Mouse (Mus musculus) CH12.LX (cell line): Measurements from ENCODE around the gene Dcpp1. TPM values are rescaled to one million over a fixed set of nuclear protein-coding genes. Genes with fewer than 3 reads are reported as not detected.

ENCODE experiments used
- DNase-seq: peaks from one replicate; pipeline ENCODE4 v3.0.0-alpha.2; 2013; ENCODE audit errors: extremely low read depth
- H3K27ac ChIP-seq: 2 replicates; pipeline ENCODE4 v1.5.1; 2012; ENCODE audit warnings: low read depth, mild to moderate bottlenecking, control low read depth, moderate library complexity; ENCODE audit not compliant: insufficient read depth
- H3K27me3 ChIP-seq: replicated peaks from 2 replicates; pipeline ENCODE3; 2012; ENCODE audit warnings: inconsistent platforms
- H3K36me3 ChIP-seq, 2 experiments: replicated peaks in 1 of 2; 2 replicates each; pipeline versions ENCODE3 to v1.6.1; 2012; ENCODE audit warnings: inconsistent platforms in 1 of 2, low read length in 1 of 2, mild to moderate bottlenecking in 1 of 2, mixed read lengths in 1 of 2, moderate library complexity in 1 of 2; ENCODE audit not compliant: control insufficient read depth in 1 of 2, insufficient read depth in 1 of 2
- H3K4me1 ChIP-seq, 2 experiments: 2 replicates each; pipeline ENCODE4 v1.6.1; 2012; ENCODE audit warnings: inconsistent platforms in 1 of 2, moderate library complexity in 1 of 2; ENCODE audit not compliant: insufficient read depth in 2 of 2, control insufficient read depth in 1 of 2
- H3K4me2 ChIP-seq: 2 replicates; pipeline ENCODE4 v1.6.1; 2012; ENCODE audit warnings: low read depth, mild to moderate bottlenecking, control low read depth; ENCODE audit not compliant: poor library complexity, insufficient read depth, severe bottlenecking
- H3K4me3 ChIP-seq, 3 experiments: fragments of 150-350 bp in 1 of 3; sonication (generic) in 1 of 3; replicated peaks in 1 of 3; 2 replicates each; pipeline versions ENCODE3 to v1.5.1; 2011 to 2012; ENCODE audit warnings: low read depth in 2 of 3, low read length in 2 of 3, mild to moderate bottlenecking in 2 of 3, moderate library complexity in 2 of 3, control low read depth in 1 of 3, improper control_type of control experiment in 1 of 3, inconsistent platforms in 1 of 3, mixed read lengths in 1 of 3; ENCODE audit not compliant: poor library complexity in 1 of 3
- H3K79me2 ChIP-seq: replicated peaks from 2 replicates; pipeline ENCODE4 v1.6.1; 2012; ENCODE audit warnings: mild to moderate bottlenecking, moderate library complexity; ENCODE audit not compliant: control insufficient read depth, poor library complexity, insufficient read depth, severe bottlenecking; ENCODE audit errors: extremely low read depth
- H3K9ac ChIP-seq: 2 replicates; pipeline ENCODE4 v1.6.1; 2012; ENCODE audit warnings: low read depth, mild to moderate bottlenecking, control low read depth, moderate library complexity; ENCODE audit not compliant: insufficient read depth
- H3K9me3 ChIP-seq: replicated peaks from 2 replicates; pipeline ENCODE3; 2012; ENCODE audit warnings: low read length, inconsistent platforms, mixed read lengths
- CTCF ChIP-seq, 2 experiments: IDR thresholded peaks in 1 of 2; conservative IDR thresholded peaks in 1 of 2; 2 replicates each; pipeline ENCODE4 v1.5.1; 2011 to 2012; ENCODE audit warnings: low read depth in 2 of 2, low read length in 2 of 2, improper control_type of control experiment in 1 of 2, inconsistent platforms in 1 of 2, mild to moderate bottlenecking in 1 of 2, moderate library complexity in 1 of 2
- E2F4 ChIP-seq: IDR thresholded peaks from 2 replicates; pipeline ENCODE4 v1.6.1; 2011; ENCODE audit warnings: low read depth, low read length, improper control_type of control experiment; ENCODE audit not compliant: insufficient replicate concordance
- ELF1 ChIP-seq: IDR thresholded peaks from 2 replicates; pipeline ENCODE4 v1.6.1; 2014; ENCODE audit warnings: low read depth, mild to moderate bottlenecking, inconsistent platforms, low read length, improper control_type of control experiment
- EP300 ChIP-seq: IDR thresholded peaks from 2 replicates; pipeline ENCODE4 v1.6.1; 2011; ENCODE audit warnings: low read length, improper control_type of control experiment
- GABPA ChIP-seq: IDR thresholded peaks from 2 replicates; pipeline ENCODE4 v1.6.1; 2012; ENCODE audit warnings: low read depth, low read length, improper control_type of control experiment, inconsistent platforms; ENCODE audit not compliant: insufficient replicate concordance
- JUN ChIP-seq: IDR thresholded peaks from 2 replicates; pipeline ENCODE4 v1.6.1; 2011; ENCODE audit warnings: low read depth, mild to moderate bottlenecking, low read length, improper control_type of control experiment, moderate library complexity; ENCODE audit not compliant: insufficient read depth
- MYC ChIP-seq: IDR thresholded peaks from 2 replicates; pipeline ENCODE4 v1.6.1; 2011; ENCODE audit warnings: low read depth, mild to moderate bottlenecking, improper control_type of control experiment, low read length
- PAX5 ChIP-seq: IDR thresholded peaks from 2 replicates; pipeline ENCODE4 v1.6.1; 2012; ENCODE audit warnings: low read length, inconsistent platforms, mixed read lengths
- POLR2A ChIP-seq: IDR thresholded peaks from 2 replicates; pipeline ENCODE4 v1.6.1; 2011; ENCODE audit warnings: low read depth, mild to moderate bottlenecking, improper control_type of control experiment, low read length
- POLR2AphosphoS2 ChIP-seq: IDR thresholded peaks from 2 replicates; pipeline ENCODE4 v1.6.1; 2011; ENCODE audit warnings: low read depth, low read length, improper control_type of control experiment
- RAD21 ChIP-seq: IDR thresholded peaks from 2 replicates; pipeline ENCODE4 v1.6.1; 2011; ENCODE audit warnings: low read depth, mild to moderate bottlenecking, low read length, improper control_type of control experiment, moderate library complexity
- RCOR1 ChIP-seq: conservative IDR thresholded peaks from 2 replicates; pipeline ENCODE4 v1.6.1; 2012; ENCODE audit warnings: low read depth, mild to moderate bottlenecking, inconsistent platforms, low read length, improper control_type of control experiment
- SIN3A ChIP-seq: IDR thresholded peaks from 2 replicates; pipeline ENCODE4 v1.6.1; 2012; ENCODE audit warnings: low read length, improper control_type of control experiment, inconsistent platforms
- SMC3 ChIP-seq: IDR thresholded peaks from 2 replicates; pipeline ENCODE4 v1.6.1; 2011; ENCODE audit warnings: low read depth, low read length, improper control_type of control experiment
- TCF12 ChIP-seq: IDR thresholded peaks from 2 replicates; pipeline ENCODE4 v1.6.1; 2014; ENCODE audit warnings: low read depth, mild to moderate bottlenecking, inconsistent platforms, low read length, improper control_type of control experiment
- UBTF ChIP-seq: IDR thresholded peaks from 2 replicates; pipeline ENCODE4 v1.6.1; 2012; ENCODE audit warnings: low read depth, mild to moderate bottlenecking, inconsistent platforms, low read length, improper control_type of control experiment, moderate library complexity
- USF2 ChIP-seq: conservative IDR thresholded peaks from 2 replicates; pipeline ENCODE4 v1.6.1; 2011; ENCODE audit warnings: low read depth, low read length, improper control_type of control experiment
- ZKSCAN1 ChIP-seq: IDR thresholded peaks from 2 replicates; pipeline ENCODE4 v1.6.1; 2012; ENCODE audit warnings: low read depth, inconsistent platforms, low read length, improper control_type of control experiment, borderline replicate concordance
- ZMIZ1 ChIP-seq: IDR thresholded peaks from 2 replicates; pipeline ENCODE4 v1.6.1; 2012; ENCODE audit warnings: low read depth, mild to moderate bottlenecking, inconsistent platforms, low read length, improper control_type of control experiment
- ZNF384 ChIP-seq: IDR thresholded peaks from 2 replicates; pipeline ENCODE4 v1.6.1; 2012; ENCODE audit warnings: low read depth, low read length, improper control_type of control experiment, inconsistent platforms
- dilution Hi-C: fragments of 300-500 bp; cut with MboI; formaldehyde crosslinking; loops from 2 replicates; pipeline ENCODE4 v1.14.3; 2020; ENCODE audit warnings: low sequenced_read_pairs; ENCODE audit not compliant: extremely low pct_unique_long_range_greater_than_20kb, extremely low pct_ligation_motif_present
- in situ Hi-C: fragments of 300-500 bp; cut with MboI; formaldehyde crosslinking; loops from 3 replicates; pipeline ENCODE4 v1.14.3; 2019; ENCODE audit warnings: low sequenced_read_pairs, low pct_ligation_motif_present, low pct_unique_long_range_greater_than_20kb, mixed read lengths
- polyA plus RNA-seq: library from polyadenylated mRNA; unstranded; fragments of >175 nt; gene quantifications from 2 replicates; pipeline ENCODE4 v1.2.1, GENCODE M21; 2012; ENCODE audit warnings: low read depth; ENCODE audit not compliant: insufficient read length
- total RNA-seq, 2 experiments: library from RNA; depleted of rRNA; stranded (reverse); fragments of 300-350 nt in 1 of 2; fragments of >200 nt in 1 of 2; gene quantifications; 2 replicates each; pipeline ENCODE4 v1.2.3; 2012 to 2014

The Dcpp1 gene
- total and polyA plus RNA-seq, 3 experiments, result not detected

- H3K4me3 ChIP-seq, result no peak overlapping the region
- dilution Hi-C loops (no loop called here), in situ Hi-C loops (no loop called here)
- no peak overlapping the region for H3K4me2 ChIP-seq
- H3K27ac ChIP-seq, result no peak overlapping the region
- no peaks in the 10 kb centered on the region for H3K79me2 ChIP-seq
- H3K27me3 ChIP-seq, result peaks cover 1% of the 10 kb centered on the region
- TF ChIP-seq RAD21, result peak; percentile 57
- peak; percentile 78 for TF ChIP-seq SMC3
- peak; percentile 35 to 82 for TF ChIP-seq CTCF (conservative IDR thresholded peaks at IDR 0.05 in 1 of 2, IDR thresholded peaks at IDR 0.05 in 1 of 2; ENCODE audit: low read depth in 2 of 2, low read length in 2 of 2)
- no peak for TF ChIP-seq SIN3A
- TF ChIP-seq USF2, result no peak
- H3K9ac ChIP-seq, result no peak overlapping the region
- 0 out of 4 replicates have a peak, but pooled peaks cover 0 to 3% of the 10 kb centered on the region in 2 experiments for H3K4me1 ChIP-seq
- peaks cover 3% of the 10 kb centered on the region for H3K9me3 ChIP-seq
- peak; percentile 57 for DNase-seq
- H3K36me3 ChIP-seq, result no peaks in the 10 kb centered on the region
Observed at GRCm38 (mm10) chr17:23853292-23853691, 27.4 kb upstream of the Dcpp1 start.

- Histone ChIP-seq H3K36me3 (no peaks in the 10 kb centered on the region), H3K79me2 (no peaks in the 10 kb centered on the region), H3K27me3 (peaks cover 9% of the 10 kb centered on the region), H3K27ac (no peak overlapping the region), H3K4me2 (no peak overlapping the region), H3K9me3 (peaks cover 3% of the 10 kb centered on the region), H3K4me3 (no peak overlapping the region), H3K4me1 (peaks cover 0 to 6% of the 10 kb centered on the region in 2 experiments; a peak in 1 of 4 replicates), H3K9ac (no peak overlapping the region)
- dilution Hi-C loops, result no loop called here
- TF ChIP-seq GABPA, result no peak
- no peak for TF ChIP-seq EP300
- no peak for TF ChIP-seq ZKSCAN1
- TF ChIP-seq JUN, result no peak
- no peak for TF ChIP-seq ZNF384
- no peak for TF ChIP-seq ZMIZ1
- TF ChIP-seq UBTF, result no peak
- no peak for TF ChIP-seq E2F4
- TF ChIP-seq SMC3, result no peak
- no peak for TF ChIP-seq POLR2A
- TF ChIP-seq MYC, result no peak
- TF ChIP-seq PAX5, result no peak
- no peak for TF ChIP-seq TCF12
- TF ChIP-seq POLR2AphosphoS2, result no peak
- no peak for TF ChIP-seq RCOR1
- no peak for TF ChIP-seq SIN3A
- TF ChIP-seq ELF1, result no peak
- no peak for DNase-seq
- in situ Hi-C loops, result no loop called here
Observed at GRCm38 (mm10) chr17:23854229-23854765, 26.4 kb upstream of the Dcpp1 start.
